Mouse (Mus musculus) c-Kit-negative CD71-positive TER-119-positive erythroid progenitor cells, embryonic 14.5 days (primary cell): ENCODE data around the gene Pnp2.
"Not testable (repeated sequence)": the region's sequence is repeated elsewhere in the genome, so short reads cannot be mapped to it uniquely, and the experiment has no call there.

ENCODE experiments used
- DNase-seq: peaks from one replicate; pipeline ENCODE4 v3.0.0-alpha.2; 2013; ENCODE audit warnings: low read depth, low spot score

Gene Pnp2

GRCm38 (mm10) chr14:50957146-50957545 is 1.4 kb downstream of the Pnp2 start:
- DNase-seq, result not testable (repeated sequence)

GRCm38 (mm10) chr14:50958289-50958995 is 2.6 kb downstream of the Pnp2 start:
- DNase-seq, result not testable (repeated sequence)

GRCm38 (mm10) chr14:50968216-50968980 is 12.6 kb downstream of the Pnp2 start:
- no peak for DNase-seq

GRCm38 (mm10) chr14:50969041-50969440 is 13.2 kb downstream of the Pnp2 start:
- DNase-seq, result no peak

GRCm38 (mm10) chr14:50969558-50970544 is 14.1 kb downstream of the Pnp2 start:
- no peak for DNase-seq

- no peak for DNase-seq
Measured at GRCm38 (mm10) chr14:50970822-50971221, 15.0 kb downstream of the Pnp2 start.

- not testable (repeated sequence) for DNase-seq
Measured at GRCm38 (mm10) chr14:50973054-50973453, 17.3 kb downstream of the Pnp2 start.

GRCm38 (mm10) chr14:50973700-50974099 is 17.9 kb downstream of the Pnp2 start:
- no peak for DNase-seq

GRCm38 (mm10) chr14:50975001-50975400 is 19.2 kb downstream of the Pnp2 start:
- DNase-seq, result no peak

GRCm38 (mm10) chr14:50976674-50977073 is 20.9 kb downstream of the Pnp2 start:
- no peak for DNase-seq

- DNase-seq, result not testable (repeated sequence)
Measured at GRCm38 (mm10) chr14:50978451-50978850, 22.7 kb downstream of the Pnp2 start.

GRCm38 (mm10) chr14:50979631-50980030 is 23.8 kb downstream of the Pnp2 start:
- DNase-seq, result no peak

- DNase-seq, result no peak
Measured at GRCm38 (mm10) chr14:50981207-50981606, 25.4 kb downstream of the Pnp2 start.

GRCm38 (mm10) chr14:50981837-50982236 is 26.0 kb downstream of the Pnp2 start:
- no peak for DNase-seq

GRCm38 (mm10) chr14:50987668-50988067 is 31.9 kb downstream of the Pnp2 start:
- DNase-seq, result no peak

GRCm38 (mm10) chr14:50991037-50991436 is 35.2 kb downstream of the Pnp2 start:
- DNase-seq, result no peak

GRCm38 (mm10) chr14:50997088-50997487 is 41.3 kb downstream of the Pnp2 start:
- DNase-seq, result no peak

- no peak for DNase-seq
Measured at GRCm38 (mm10) chr14:50997999-50998666, 42.3 kb downstream of the Pnp2 start.

GRCm38 (mm10) chr14:51007152-51007801 is 51.5 kb downstream of the Pnp2 start, which contains the start of gene Rnase10:
Gene Rnase10, plus strand, starts transcription at chr14:51007751.
- no peak for DNase-seq

- no peak for DNase-seq
Measured at GRCm38 (mm10) chr14:51007914-51008713, 52.3 kb downstream of the Pnp2 start.
